23 mouse cellular contexts compared by ENCODE assay signal in genomic region chr11:75118141-75118540, GRCm38 (mm10). TPM values are rescaled to one million over a fixed set of nuclear protein-coding genes. Genes with fewer than 3 reads are reported as not detected.
A peak's percentile ranks its signal among the peaks of the same experiment; 100 is the strongest.
DNase-seq lines count a peak whose midpoint lies in the region; ATAC-seq and TF ChIP-seq lines count a peak whose summit lies in the region.
"Had no signal": no experiment of that assay in that cellular context is flagged by ENCODE, and none has a peak within 500 bp of the region (broad histone marks: within the 10 kb centered on the region; RNA-seq: fewer than 3 reads in every experiment).

No protein-coding gene starts in this region.

- peak; percentile 67 for ATAC-seq in frontal cortex, adult (ENCODE audit: low TSS enrichment)
- ATAC-seq: inflammation-experienced regulatory T-cells, adult 6 months; liver, postnatal 0 days had no signal

- intact Hi-C loops in left cerebral cortex, adult 2 months (cut with DNase I): loop anchor here (5.0 kb wide), 2 partner anchors 66 to 126 kb away; no protein-coding TSS in a partner anchor

- no peak for TF ChIP-seq CTCF in left cerebral cortex, adult 2 months (IDR thresholded peaks at IDR 0.05)
- TF ChIP-seq CTCF in layer of hippocampus, adult 2 months (conservative IDR thresholded peaks at IDR 0.05): no peak

- H3K4me3 ChIP-seq in left cerebral cortex, adult 2 months: no peak overlapping the region
- no peak overlapping the region for H3K4me3 ChIP-seq in layer of hippocampus, adult 2 months
- H3K4me3 ChIP-seq: embryonic facial prominence, embryonic 12.5 days; heart, embryonic 15.5 days; limb, embryonic 12.5 days; midbrain, embryonic 10.5 days had no signal

- DNase-seq in frontal cortex, postnatal 25 days (ENCODE audit: low spot score in 2 of 2): no peak
- DNase-seq in left cerebral cortex, adult 2 months (ENCODE audit: extremely low spot score in 1 of 2, low spot score in 2 of 2): no peak
- no peak for DNase-seq in left cerebral cortex, adult 9 months (ENCODE audit: low spot score in 2 of 2)
- DNase-seq in layer of hippocampus, adult 2 months (ENCODE audit: low spot score in 2 of 2): peak; percentile 54 to 69
- DNase-seq in layer of hippocampus, postnatal 36 days: peak; percentile 38 to 50
- DNase-seq in adrenal gland, adult (ENCODE audit: inconsistent age in 2 of 2, low spot score in 1 of 2): no peak
- no peak for DNase-seq in kidney, adult 11 months
- DNase-seq: adrenal gland, postnatal 36 days; cerebellum, adult 11-12 months; gastrocnemius, postnatal 36 days; heart, postnatal 36 days; kidney, adult 9 months; kidney, postnatal 14 days; liver, postnatal 0 days; lung, postnatal 10 days had no signal

- H3K27ac ChIP-seq in left cerebral cortex, adult 2 months: peak overlapping the region; percentile 66
- H3K27ac ChIP-seq in layer of hippocampus, adult 2 months: peak overlapping the region; percentile 90
- H3K27ac ChIP-seq: embryonic facial prominence, embryonic 12.5 days; heart, embryonic 15.5 days; hindbrain, embryonic 14.5 days; limb, embryonic 12.5 days; midbrain, embryonic 10.5 days; stomach, postnatal 0 days had no signal

RNA-seq across cellular contexts. Expression of gene Hic1, which starts 51.2 kb away (rescaled TPM):
- total RNA-seq in left cerebral cortex, adult 2 months (2021): 1 to 10 TPM; 3.3 to 3.9 TPM
- total RNA-seq in layer of hippocampus, adult 2 months (2021): 1 to 10 TPM; 3.8 to 3.9 TPM
- 1 to 10 TPM; 2.8 to 3.6 TPM for total RNA-seq in layer of hippocampus, postnatal 36 days (2021)

Comparison
In these comparisons a context has a peak if more than half of its experiments do, and no peak if none do; other contexts are left out.
1. DNase-seq: peak in layer of hippocampus, adult 2 months (2 of 2) and layer of hippocampus, postnatal 36 days (2 of 2); none in frontal cortex, postnatal 25 days (0 of 2), left cerebral cortex, adult 2 months (0 of 2), left cerebral cortex, adult 9 months (0 of 2), adrenal gland, adult (0 of 2) and kidney, adult 11 months (single experiment).